In the genomic region with DNA sequence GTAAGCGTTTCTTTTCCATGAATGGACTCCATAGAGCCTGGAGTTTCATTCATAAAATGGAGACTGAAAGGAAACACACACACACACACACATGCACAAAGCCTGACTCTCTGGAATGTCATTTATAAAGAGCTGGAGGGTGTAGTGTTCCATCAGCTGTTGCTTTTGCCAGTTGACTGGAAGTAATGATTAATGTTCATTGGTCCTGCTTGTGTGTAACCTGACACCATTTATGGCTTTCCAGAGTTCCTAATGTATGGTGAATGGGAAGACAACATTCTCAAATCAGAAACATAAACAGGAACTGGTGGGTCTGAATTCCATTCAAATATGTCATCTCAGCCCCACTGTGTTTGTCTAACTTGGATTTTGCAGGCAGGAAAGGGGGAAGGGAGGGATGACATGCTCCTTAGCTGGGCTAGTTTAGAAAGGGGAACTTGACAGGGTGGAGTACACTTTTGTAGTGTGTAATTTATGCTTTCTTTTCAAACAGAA, we compare ENCODE assay signal across 8 mouse cellular contexts.
A peak's percentile ranks its signal among the peaks of the same experiment; 100 is the strongest.
DNase-seq lines count a peak whose midpoint lies in the region; ATAC-seq and TF ChIP-seq lines count a peak whose summit lies in the region.

No protein-coding gene starts in this region.

- no peak overlapping the region for H3K4me2 ChIP-seq in forebrain, embryonic 15.5 days (replicated peaks)
- H3K4me2 ChIP-seq in neural tube, embryonic 15.5 days = no peak overlapping the region

- no peaks in the 10 kb centered on the region for H3K27me3 ChIP-seq in heart, embryonic 10.5 days (ENCODE audit: insufficient read depth, poor library complexity, severe bottlenecking)
- no peaks in the 10 kb centered on the region for H3K27me3 ChIP-seq in forebrain, embryonic 15.5 days
- H3K27me3 ChIP-seq in neural tube, embryonic 15.5 days (replicated peaks) = no peaks in the 10 kb centered on the region

- peak; percentile 57; the same call in 1 of the 2 replicates for ATAC-seq in forebrain, embryonic 15.5 days (replicated peaks)
- ATAC-seq in neural tube, embryonic 15.5 days (ENCODE audit: low FRiP score) = peak; percentile 41

- no peaks in the 10 kb centered on the region for H3K36me3 ChIP-seq in heart, embryonic 10.5 days
- H3K36me3 ChIP-seq in forebrain, embryonic 15.5 days = no peaks in the 10 kb centered on the region
- H3K36me3 ChIP-seq in neural tube, embryonic 15.5 days = no peaks in the 10 kb centered on the region

- no peak for TF ChIP-seq CTCF in gastrocnemius, adult 2 months (IDR thresholded peaks at IDR 0.05)

- 61% methylated on average over 1 of the region's 1 CpGs for WGBS in heart, embryonic 10.5 days
- WGBS in forebrain, embryonic 15.5 days = 9% methylated on average over 1 of the region's 1 CpGs
- 3% methylated on average over 1 of the region's 1 CpGs for WGBS in neural tube, embryonic 15.5 days

- intact Hi-C loops in gastrocnemius, adult 2 months (cut with DNase I) = no loop called here

- no peak overlapping the region for H3K9ac ChIP-seq in forebrain, embryonic 15.5 days (replicated peaks)
- no peak overlapping the region for H3K9ac ChIP-seq in neural tube, embryonic 15.5 days (replicated peaks)

- H3K9me3 ChIP-seq in heart, embryonic 10.5 days = no peaks in the 10 kb centered on the region
- H3K9me3 ChIP-seq in forebrain, embryonic 15.5 days = no peaks in the 10 kb centered on the region
- H3K9me3 ChIP-seq in neural tube, embryonic 15.5 days (replicated peaks) = no peaks in the 10 kb centered on the region

- no peak overlapping the region for H3K27ac ChIP-seq in heart, embryonic 10.5 days
- H3K27ac ChIP-seq in forebrain, embryonic 15.5 days (replicated peaks) = no peak overlapping the region
- H3K27ac ChIP-seq in neural tube, embryonic 15.5 days (replicated peaks) = no peak overlapping the region
- no peak overlapping the region for H3K27ac ChIP-seq in gastrocnemius, adult 2 months

- H3K4me1 ChIP-seq in heart, embryonic 10.5 days = no peaks in the 10 kb centered on the region
- H3K4me1 ChIP-seq in forebrain, embryonic 15.5 days = no peaks in the 10 kb centered on the region; the same call in 1 of the 2 replicates
- no peaks in the 10 kb centered on the region for H3K4me1 ChIP-seq in neural tube, embryonic 15.5 days

- H3K4me3 ChIP-seq in heart, embryonic 10.5 days = no peak overlapping the region
- no peak overlapping the region for H3K4me3 ChIP-seq in forebrain, embryonic 15.5 days
- no peak overlapping the region for H3K4me3 ChIP-seq in neural tube, embryonic 15.5 days (replicated peaks)
- H3K4me3 ChIP-seq in gastrocnemius, adult 2 months = no peak overlapping the region

- peak; percentile 21 for DNase-seq in heart, adult 8-10 months (ENCODE audit: low spot score)
- no peak for DNase-seq in heart, embryonic 10.5 days (ENCODE audit: low spot score)
- DNase-seq in kidney, postnatal 4 days = peak; percentile 60 to 72
- DNase-seq in gastrocnemius, adult 2 months = no peak
- DNase-seq in layer of hippocampus, adult 8-10 months (ENCODE audit: low spot score in 2 of 2) = no peak
- DNase-seq in layer of hippocampus, adult 18-20 months (ENCODE audit: low spot score in 2 of 2) = no peak

Comparison
In these comparisons a context has a peak if more than half of its experiments do, and no peak if none do; other contexts are left out.
1. DNase-seq: peak in heart, adult 8-10 months (single experiment) and kidney, postnatal 4 days (2 of 2); none in heart, embryonic 10.5 days (single experiment), gastrocnemius, adult 2 months (single experiment), layer of hippocampus, adult 8-10 months (0 of 2) and layer of hippocampus, adult 18-20 months (0 of 2).